Mouse (Mus musculus): ENCODE data around the gene Rasgrf2. TPM values are rescaled to one million over a fixed set of nuclear protein-coding genes. Genes with fewer than 3 reads are reported as not detected.

The Rasgrf2 gene
- total RNA-seq, 2 experiments from 2014 or later, result not detected

- ATAC-seq (replicated peaks; ENCODE audit: low FRiP score, poor library complexity, severe bottlenecking), result no peak
These were observed 235.0 kb downstream of the Rasgrf2 start for GRCm38 (mm10) chr13:91896476-91896875.

- no peak for ATAC-seq (replicated peaks; ENCODE audit: low FRiP score, poor library complexity, severe bottlenecking)
These were observed 238.3 kb downstream of the Rasgrf2 start for GRCm38 (mm10) chr13:91893132-91893531.

- ATAC-seq (replicated peaks; ENCODE audit: low FRiP score, poor library complexity, severe bottlenecking), result no peak
These were observed 241.3 kb downstream of the Rasgrf2 start for GRCm38 (mm10) chr13:91890031-91890619.

GRCm38 (mm10) chr13:91884714-91885386 is 246.6 kb downstream of the Rasgrf2 start:
- ATAC-seq (replicated peaks; ENCODE audit: low FRiP score, poor library complexity, severe bottlenecking), result no peak

- no peak; the same call in 1 of the 2 replicates for ATAC-seq (replicated peaks; ENCODE audit: low FRiP score, poor library complexity, severe bottlenecking)
These were observed 249.5 kb downstream of the Rasgrf2 start for GRCm38 (mm10) chr13:91881837-91882480.

- ATAC-seq (replicated peaks; ENCODE audit: low FRiP score, poor library complexity, severe bottlenecking), result no peak
These were observed 251.2 kb downstream of the Rasgrf2 start for GRCm38 (mm10) chr13:91880256-91880655.

GRCm38 (mm10) chr13:91877996-91878395 is 253.5 kb downstream of the Rasgrf2 start:
- no peak for ATAC-seq (replicated peaks; ENCODE audit: low FRiP score, poor library complexity, severe bottlenecking)

- no peak for ATAC-seq (replicated peaks; ENCODE audit: low FRiP score, poor library complexity, severe bottlenecking)
These were observed 254.1 kb downstream of the Rasgrf2 start for GRCm38 (mm10) chr13:91877350-91877749.

GRCm38 (mm10) chr13:91876741-91877349 is 254.6 kb downstream of the Rasgrf2 start, which contains the start of gene Ckmt2:
TSS of gene Ckmt2 (minus strand) at chr13:91876885.
- ATAC-seq (replicated peaks; ENCODE audit: low FRiP score, poor library complexity, severe bottlenecking), result no peak

- no peak for ATAC-seq (replicated peaks; ENCODE audit: low FRiP score, poor library complexity, severe bottlenecking)
These were observed 255.9 kb downstream of the Rasgrf2 start for GRCm38 (mm10) chr13:91875581-91875980.

GRCm38 (mm10) chr13:91874565-91874964 is 256.9 kb downstream of the Rasgrf2 start:
- no peak for ATAC-seq (replicated peaks; ENCODE audit: low FRiP score, poor library complexity, severe bottlenecking)

- ATAC-seq (replicated peaks; ENCODE audit: low FRiP score, poor library complexity, severe bottlenecking), result no peak
These were observed 257.6 kb downstream of the Rasgrf2 start for GRCm38 (mm10) chr13:91873734-91874329.

- ATAC-seq (replicated peaks; ENCODE audit: low FRiP score, poor library complexity, severe bottlenecking), result no peak
These were observed 262.9 kb downstream of the Rasgrf2 start for GRCm38 (mm10) chr13:91868577-91868976.

GRCm38 (mm10) chr13:91858835-91859234 is 272.6 kb downstream of the Rasgrf2 start:
- ATAC-seq (replicated peaks; ENCODE audit: low FRiP score, poor library complexity, severe bottlenecking), result no peak

- ATAC-seq (replicated peaks; ENCODE audit: low FRiP score, poor library complexity, severe bottlenecking), result no peak
These were observed 274.0 kb downstream of the Rasgrf2 start for GRCm38 (mm10) chr13:91857427-91857826.

GRCm38 (mm10) chr13:91854412-91854811 is 277.0 kb downstream of the Rasgrf2 start:
- ATAC-seq (replicated peaks; ENCODE audit: low FRiP score, poor library complexity, severe bottlenecking), result no peak

Measured in erythroid progenitor cell, adult 5-6 weeks (primary cell).